Mouse (Mus musculus) myocyte (in vitro differentiated cells): ENCODE measurements at regions not wholly inside any gene's neighbourhood (a gene's known extent, or its start where the extent isn't known, plus 50 kb on each side); places are given as distances from the start of the nearest gene placed in this dataset.

Source experiments
- H3K27me3 ChIP-seq: one replicate; pipeline ENCODE4 v1.6.1; 2011; ENCODE audit not compliant: control insufficient read depth, insufficient read depth, insufficient read length
- H3K36me3 ChIP-seq: one replicate; pipeline ENCODE4 v1.6.1; 2011; ENCODE audit not compliant: control insufficient read depth, insufficient read depth
- H3K4me2 ChIP-seq: one replicate; pipeline ENCODE4 v1.6.1; 2011; ENCODE audit warnings: low read depth, control low read depth
- H3K4me3 ChIP-seq: one replicate; pipeline ENCODE4 v1.5.1; 2011; ENCODE audit warnings: mild to moderate bottlenecking, control low read depth, moderate library complexity
- H3K79me2 ChIP-seq: one replicate; pipeline ENCODE4 v1.6.1; 2011; ENCODE audit not compliant: control insufficient read depth, insufficient read depth
- H3ac ChIP-seq: one replicate; pipeline ENCODE4 v1.6.1; 2011; ENCODE audit not compliant: control insufficient read depth, insufficient read length
- CEBPB ChIP-seq: IDR thresholded peaks from 2 replicates; pipeline ENCODE4 v1.6.1; 2011; ENCODE audit warnings: mild to moderate bottlenecking, moderate library complexity; ENCODE audit not compliant: poor library complexity, insufficient read depth, severe bottlenecking
- E2F4 ChIP-seq: IDR thresholded peaks from one replicate; pipeline ENCODE4 v1.6.1; 2011; ENCODE audit warnings: mild to moderate bottlenecking, control low read depth, moderate library complexity; ENCODE audit not compliant: insufficient read depth
- MAX ChIP-seq: IDR thresholded peaks from one replicate; pipeline ENCODE4 v1.6.1; 2011; ENCODE audit warnings: low read depth, mild to moderate bottlenecking, control low read depth
- MYOD1 ChIP-seq, 3 experiments: IDR thresholded peaks; one replicate each; pipeline ENCODE4 v1.6.1; 2011; ENCODE audit warnings: control low read depth in 2 of 3, low read depth in 2 of 3, mild to moderate bottlenecking in 2 of 3, moderate library complexity in 1 of 3; ENCODE audit not compliant: insufficient read length in 2 of 3, control insufficient read depth in 1 of 3
- MYOG ChIP-seq, 3 experiments: IDR thresholded peaks; one replicate each; pipeline ENCODE4 v1.6.1; 2011; ENCODE audit warnings: control low read depth in 2 of 3, low read depth in 2 of 3, mild to moderate bottlenecking in 2 of 3; ENCODE audit not compliant: insufficient read length in 2 of 3, control insufficient read depth in 1 of 3, insufficient read depth in 1 of 3
- POLR2A ChIP-seq: IDR thresholded peaks from one replicate; pipeline ENCODE4 v1.6.1; 2011; ENCODE audit warnings: low read depth, mild to moderate bottlenecking, control low read depth, moderate library complexity; ENCODE audit not compliant: insufficient read length
- POLR2AphosphoS2 ChIP-seq: IDR thresholded peaks from one replicate; pipeline ENCODE4 v1.6.1; 2011; ENCODE audit warnings: low read depth, control low read depth; ENCODE audit not compliant: insufficient read length
- REST ChIP-seq: IDR thresholded peaks from one replicate; pipeline ENCODE4 v1.6.1; 2011; ENCODE audit warnings: mild to moderate bottlenecking, control low read depth, moderate library complexity; ENCODE audit not compliant: insufficient read depth, insufficient read length
- SRF ChIP-seq: IDR thresholded peaks from one replicate; pipeline ENCODE4 v1.6.1; 2011; ENCODE audit warnings: low read depth; ENCODE audit not compliant: control insufficient read depth, insufficient read length
- TCF12 ChIP-seq: IDR thresholded peaks from one replicate; pipeline ENCODE4 v1.6.1; 2011; ENCODE audit warnings: mild to moderate bottlenecking, control low read depth; ENCODE audit not compliant: poor library complexity, insufficient read depth, severe bottlenecking
- TCF3 ChIP-seq: IDR thresholded peaks from one replicate; pipeline ENCODE4 v1.6.1; 2011; ENCODE audit warnings: low read depth, control low read depth; ENCODE audit not compliant: insufficient read length
- USF1 ChIP-seq: IDR thresholded peaks from one replicate; pipeline ENCODE4 v1.6.1; 2011; ENCODE audit warnings: low read depth, mild to moderate bottlenecking, control low read depth, moderate library complexity

DNA sequence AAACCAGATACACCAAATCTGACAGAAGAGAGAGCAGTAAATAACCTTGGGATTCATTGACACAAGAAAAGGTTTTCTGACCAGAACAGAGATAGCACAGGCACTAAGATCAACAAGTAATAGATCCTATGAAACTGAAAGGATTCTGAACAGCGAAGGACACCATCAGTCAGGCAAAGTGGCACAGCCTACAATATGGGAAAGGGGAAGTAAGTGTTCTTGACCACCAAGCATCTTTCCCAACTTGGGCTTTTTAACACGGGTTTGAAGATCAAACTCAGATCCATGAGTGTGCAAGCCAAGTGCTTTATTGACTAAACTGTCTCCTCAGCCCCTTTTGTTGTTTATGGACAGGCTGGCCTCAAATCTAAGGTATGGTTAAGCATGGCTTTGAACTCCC, 284.9 kb upstream of the Tgfbr2 start:
- H3K79me2 ChIP-seq: no peaks in the 10 kb centered on the region
- H3K27me3 ChIP-seq: no peaks in the 10 kb centered on the region
- TF ChIP-seq USF1: no peak
- TF ChIP-seq MYOD1 (IDR thresholded peaks at IDR 0.05; ENCODE audit: control insufficient read depth in 1 of 3, insufficient read length in 2 of 3, low read depth in 2 of 3): no peak
- no peak for TF ChIP-seq MYOG (IDR thresholded peaks at IDR 0.05; ENCODE audit: control insufficient read depth in 1 of 3, insufficient read depth in 1 of 3, insufficient read length in 2 of 3, low read depth in 2 of 3)
- TF ChIP-seq TCF3: no peak
- no peak for TF ChIP-seq REST
- TF ChIP-seq POLR2AphosphoS2: no peak
- no peak for TF ChIP-seq TCF12
- TF ChIP-seq MAX: no peak
- TF ChIP-seq E2F4: no peak
- TF ChIP-seq SRF: no peak
- TF ChIP-seq POLR2A: no peak
- TF ChIP-seq CEBPB: no peak
- no peaks in the 10 kb centered on the region for H3K36me3 ChIP-seq
- H3ac ChIP-seq: no peak overlapping the region
- no peak overlapping the region for H3K4me2 ChIP-seq
- no peak overlapping the region for H3K4me3 ChIP-seq

DNA sequence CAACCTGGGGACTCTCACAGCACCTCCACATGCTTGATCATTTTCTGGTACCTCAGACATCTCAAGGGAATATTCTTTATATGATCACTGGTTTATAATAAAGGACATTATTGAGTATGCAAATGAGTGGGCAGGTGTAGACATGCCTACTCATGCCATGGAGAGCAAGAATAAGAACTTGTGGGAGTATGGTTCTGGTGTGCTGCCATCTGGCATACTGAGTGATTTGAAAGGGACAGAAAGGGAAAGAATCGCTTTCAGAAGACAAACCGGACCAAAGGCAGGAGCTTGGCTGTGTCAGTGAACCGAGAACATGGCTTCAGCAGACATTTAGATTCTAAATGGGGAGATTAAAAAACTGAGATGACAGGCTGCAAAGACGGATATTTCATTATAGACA, 276.9 kb upstream of the Tgfbr2 start:
- no peak for TF ChIP-seq CEBPB
- TF ChIP-seq POLR2A: no peak
- TF ChIP-seq USF1: no peak
- no peak for TF ChIP-seq MAX
- TF ChIP-seq TCF12: no peak
- TF ChIP-seq MYOG (IDR thresholded peaks at IDR 0.05; ENCODE audit: control insufficient read depth in 1 of 3, insufficient read depth in 1 of 3, insufficient read length in 2 of 3, low read depth in 2 of 3): no peak
- no peak for TF ChIP-seq POLR2AphosphoS2
- Histone ChIP-seq H3K27me3 (peaks cover 5% of the 10 kb centered on the region), H3ac (no peak overlapping the region), H3K36me3 (no peaks in the 10 kb centered on the region), H3K4me3 (no peak overlapping the region), H3K4me2 (no peak overlapping the region), H3K79me2 (no peaks in the 10 kb centered on the region)

DNA sequence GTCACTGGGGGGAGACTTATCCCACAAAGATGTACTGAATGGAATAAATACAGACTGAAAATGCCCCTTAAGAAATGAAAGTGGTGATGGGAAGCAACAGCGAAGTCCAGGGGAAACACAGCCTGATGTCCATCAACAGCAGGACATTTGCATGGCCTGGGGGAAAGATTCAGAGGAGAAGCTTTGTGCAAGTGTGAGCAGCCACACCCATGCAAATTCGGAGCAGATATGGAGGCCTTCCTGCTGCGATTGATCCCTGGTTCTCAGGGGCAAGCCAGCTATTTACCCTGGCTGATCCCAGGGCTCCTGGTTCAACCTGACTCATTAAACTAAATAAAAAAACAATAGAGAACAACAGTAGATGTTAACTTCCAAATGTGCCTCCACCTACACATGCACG, 275.7 kb upstream of the Tgfbr2 start:
- TF ChIP-seq TCF3 (no peak), POLR2AphosphoS2 (no peak), MYOD1 (IDR thresholded peaks at IDR 0.05; ENCODE audit: control insufficient read depth in 1 of 3, insufficient read length in 2 of 3, low read depth in 2 of 3) (no peak), E2F4 (no peak), SRF (no peak), MYOG (IDR thresholded peaks at IDR 0.05; ENCODE audit: control insufficient read depth in 1 of 3, insufficient read depth in 1 of 3, insufficient read length in 2 of 3, low read depth in 2 of 3) (no peak), CEBPB (no peak), USF1 (no peak), TCF12 (no peak), MAX (no peak), REST (no peak), POLR2A (no peak)
- H3K27me3 ChIP-seq: peaks cover 5% of the 10 kb centered on the region
- no peak overlapping the region for H3K4me3 ChIP-seq
- no peak overlapping the region for H3ac ChIP-seq
- H3K36me3 ChIP-seq: no peaks in the 10 kb centered on the region
- H3K79me2 ChIP-seq: no peaks in the 10 kb centered on the region
- H3K4me2 ChIP-seq: no peak overlapping the region

DNA sequence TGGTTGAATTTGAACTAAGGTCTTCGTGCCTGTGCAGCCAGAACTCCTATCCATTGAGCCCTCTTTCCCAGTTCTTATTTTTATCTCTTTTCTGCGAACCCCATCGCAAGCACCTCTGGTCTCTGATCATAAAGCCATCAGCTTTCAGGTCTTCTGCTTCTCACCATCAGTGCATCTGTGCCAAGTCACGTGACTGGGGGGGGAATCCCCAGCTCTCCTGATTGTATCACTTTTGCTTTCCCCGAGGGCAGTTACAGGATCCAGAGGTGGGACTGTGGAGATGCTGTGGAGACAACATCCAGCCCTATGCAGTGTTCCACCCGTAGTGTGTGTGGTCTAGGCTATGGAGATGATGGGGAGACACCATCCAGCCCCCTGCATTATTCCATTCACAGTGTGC, 272.6 kb upstream of the Tgfbr2 start:
- no peak overlapping the region for H3K4me3 ChIP-seq
- no peak overlapping the region for H3ac ChIP-seq
- no peak overlapping the region for H3K4me2 ChIP-seq
- H3K79me2 ChIP-seq: no peaks in the 10 kb centered on the region
- H3K27me3 ChIP-seq: peaks cover 5% of the 10 kb centered on the region
- TF ChIP-seq REST (no peak), TCF3 (no peak), E2F4 (no peak)
- H3K36me3 ChIP-seq: no peaks in the 10 kb centered on the region

DNA sequence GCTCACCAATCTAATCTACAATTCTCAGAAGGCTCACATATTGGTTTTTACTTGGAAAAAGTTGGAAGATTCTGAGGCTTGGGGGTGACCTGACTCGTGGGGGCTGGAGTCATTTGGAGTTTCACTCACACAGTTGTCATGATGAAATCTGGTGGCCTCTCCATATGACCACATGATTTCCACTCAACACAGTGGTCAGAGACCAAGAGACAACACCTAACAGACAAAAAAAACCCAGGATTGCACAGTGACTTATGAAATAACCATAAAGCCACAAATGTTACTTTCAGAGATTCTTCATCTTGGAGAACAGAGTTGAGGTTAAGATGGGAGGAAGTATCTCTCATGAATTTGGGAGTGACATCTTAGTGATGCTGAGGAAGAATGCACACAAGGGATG, 263.4 kb upstream of the Tgfbr2 start:
- no peak overlapping the region for H3ac ChIP-seq
- no peaks in the 10 kb centered on the region for H3K79me2 ChIP-seq
- H3K27me3 ChIP-seq: no peaks in the 10 kb centered on the region
- H3K4me2 ChIP-seq: no peak overlapping the region
- H3K36me3 ChIP-seq: no peaks in the 10 kb centered on the region
- no peak for TF ChIP-seq POLR2A
- TF ChIP-seq TCF3: no peak
- TF ChIP-seq POLR2AphosphoS2: no peak
- no peak for TF ChIP-seq REST
- TF ChIP-seq SRF: no peak
- no peak for TF ChIP-seq MYOD1 (IDR thresholded peaks at IDR 0.05; ENCODE audit: control insufficient read depth in 1 of 3, insufficient read length in 2 of 3, low read depth in 2 of 3)
- no peak overlapping the region for H3K4me3 ChIP-seq
